Mouse (Mus musculus): Measurements from ENCODE around the gene Actn4. TPM values are rescaled to one million over a fixed set of nuclear protein-coding genes. Genes with fewer than 3 reads are reported as not detected.

Gene Actn4
- total and polyA plus RNA-seq, 3 experiments = 60.5 to 267 TPM; not detected in 1

DNA sequence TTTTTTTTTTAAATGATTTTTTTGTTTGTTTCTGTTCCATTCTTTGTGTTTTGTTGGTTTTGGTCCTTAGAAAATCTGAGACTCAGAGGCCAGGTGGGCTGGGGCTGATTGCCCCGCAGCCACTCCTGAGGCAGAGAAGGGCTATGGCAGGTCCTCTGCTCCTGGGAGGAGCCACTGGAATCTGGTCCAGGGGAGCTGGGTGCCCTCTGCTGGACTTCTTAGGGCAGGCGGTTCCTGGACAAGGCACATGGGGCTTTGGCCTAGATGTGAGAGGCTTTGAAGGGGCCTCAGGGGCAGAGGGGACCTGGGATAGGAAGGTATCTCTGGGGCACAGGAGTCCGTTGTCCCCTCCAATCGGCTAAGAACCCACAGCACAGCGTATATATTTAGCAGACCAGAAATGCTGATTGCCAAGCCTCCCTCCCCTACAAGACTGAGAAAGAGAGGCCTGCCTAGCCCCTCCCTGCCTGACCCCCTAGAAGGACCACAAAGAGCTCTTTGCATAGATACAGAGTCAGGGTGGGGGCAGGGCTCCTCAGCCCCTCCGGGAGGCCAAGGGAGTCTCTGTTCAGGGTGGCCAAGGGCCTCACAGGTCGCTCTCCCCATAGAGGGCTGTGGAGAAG, 68.4 kb downstream of the Actn4 start:
- Histone ChIP-seq H3K9ac (ENCODE audit: control insufficient read depth, low read depth, low read length, poor library complexity, severe bottlenecking) (no peak overlapping the region), H3K4me1 (ENCODE audit: control insufficient read depth in 1 of 2, insufficient read depth in 2 of 2, low read length in 2 of 2) (no peaks in the 10 kb centered on the region), H3K79me2 (ENCODE audit: control insufficient read depth, insufficient read depth, low read length, poor library complexity) (no peaks in the 10 kb centered on the region), H3K36me3 (ENCODE audit: control insufficient read depth in 1 of 2, insufficient read depth in 2 of 2, low read length in 2 of 2) (peaks cover 0 to 7% of the 10 kb centered on the region in 2 experiments; a peak in 1 of 4 replicates), H3K9me3 (replicated peaks; ENCODE audit: insufficient read depth, low read length) (no peaks in the 10 kb centered on the region), H3K27me3 (ENCODE audit: control insufficient read depth in 1 of 2, insufficient read depth in 2 of 2, low read length in 2 of 2) (no peaks in the 10 kb centered on the region), H3K4me3 (ENCODE audit: control insufficient read depth in 1 of 2, insufficient read depth in 1 of 2, low read depth in 2 of 2, low read length in 2 of 2) (no peak overlapping the region), H3K27ac (ENCODE audit: control insufficient read depth, low read depth, low read length) (no peak overlapping the region)
- DNase-seq (ENCODE audit: low read depth, low spot score) = peak; percentile 52
- TF ChIP-seq CTCF (IDR thresholded peaks at IDR 0.05 in 2 of 3, conservative IDR thresholded peaks at IDR 0.05 in 1 of 3; ENCODE audit: control insufficient read depth in 1 of 3, insufficient read depth in 1 of 3, low read depth in 2 of 3, low read length in 3 of 3, poor library complexity in 1 of 3, severe bottlenecking in 1 of 3) = peak; percentile 17 to 72 (median 69); a peak in 5 of 6 replicates
- TF ChIP-seq MAZ (IDR thresholded peaks at IDR 0.05; ENCODE audit: low read depth, low read length) = no peak
- TF ChIP-seq ETS1 (IDR thresholded peaks at IDR 0.05; ENCODE audit: low read depth, low read length) = no peak
- TF ChIP-seq EP300 (IDR thresholded peaks at IDR 0.05; ENCODE audit: low read depth in 1 of 2, low read length in 2 of 2) = no peak
- no peak for TF ChIP-seq POLR2A (IDR thresholded peaks at IDR 0.05; ENCODE audit: control insufficient read depth in 1 of 2, insufficient read depth in 1 of 2, low read depth in 1 of 2, low read length in 2 of 2, poor library complexity in 1 of 2)
- TF ChIP-seq TAL1 (IDR thresholded peaks at IDR 0.05; ENCODE audit: low read length) = no peak
- peak; percentile 50 for TF ChIP-seq ZC3H11A (IDR thresholded peaks at IDR 0.05; ENCODE audit: low read depth, low read length)
- peak; percentile 73 for TF ChIP-seq SMC3 (IDR thresholded peaks at IDR 0.05; ENCODE audit: low read depth, low read length)
- no peak for TF ChIP-seq NELFE (IDR thresholded peaks at IDR 0.05; ENCODE audit: low read depth, low read length)
- TF ChIP-seq SIN3A (IDR thresholded peaks at IDR 0.05; ENCODE audit: low read length) = no peak
- no peak for TF ChIP-seq POLR2AphosphoS2 (IDR thresholded peaks at IDR 0.05; ENCODE audit: low read length)
- TF ChIP-seq RAD21 (IDR thresholded peaks at IDR 0.05; ENCODE audit: low read depth, low read length) = peak; percentile 54
- TF ChIP-seq USF2 (IDR thresholded peaks at IDR 0.05; ENCODE audit: borderline replicate concordance in 1 of 2, insufficient read depth in 1 of 2, low read depth in 1 of 2, low read length in 2 of 2) = no peak

DNA sequence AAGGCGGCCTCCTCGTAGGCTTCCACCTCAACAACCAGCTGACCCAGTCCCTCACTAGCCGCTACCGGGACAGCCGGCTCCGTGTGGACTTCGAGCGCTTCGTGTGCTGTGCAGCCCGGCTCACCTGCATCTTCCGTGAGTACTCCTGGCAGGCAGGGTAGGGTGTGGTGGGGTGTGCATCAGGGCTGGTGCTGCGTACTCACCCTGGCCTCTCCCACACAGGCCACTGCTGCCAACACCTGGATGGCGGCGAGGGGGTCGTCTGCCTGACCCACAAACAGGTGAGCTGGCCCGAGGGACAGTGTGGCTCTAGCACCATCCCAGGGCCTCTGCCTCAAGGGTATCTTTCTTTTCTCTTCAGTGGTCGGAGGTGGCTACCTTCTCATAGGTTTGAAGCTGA, 69.5 kb downstream of the Actn4 start:
- Histone ChIP-seq H3K9me3 (replicated peaks; ENCODE audit: insufficient read depth, low read length) (no peaks in the 10 kb centered on the region), H3K4me1 (ENCODE audit: control insufficient read depth in 1 of 2, insufficient read depth in 2 of 2, low read length in 2 of 2) (no peaks in the 10 kb centered on the region), H3K9ac (ENCODE audit: control insufficient read depth, low read depth, low read length, poor library complexity, severe bottlenecking) (no peak overlapping the region), H3K4me3 (ENCODE audit: control insufficient read depth in 1 of 2, insufficient read depth in 1 of 2, low read depth in 2 of 2, low read length in 2 of 2) (no peak overlapping the region), H3K27me3 (ENCODE audit: control insufficient read depth in 1 of 2, insufficient read depth in 2 of 2, low read length in 2 of 2) (no peaks in the 10 kb centered on the region), H3K36me3 (ENCODE audit: control insufficient read depth in 1 of 2, insufficient read depth in 2 of 2, low read length in 2 of 2) (peaks cover 0 to 5% of the 10 kb centered on the region in 2 experiments; a peak in 1 of 4 replicates), H3K27ac (ENCODE audit: control insufficient read depth, low read depth, low read length) (no peak overlapping the region), H3K79me2 (ENCODE audit: control insufficient read depth, insufficient read depth, low read length, poor library complexity) (no peaks in the 10 kb centered on the region)
- TF ChIP-seq MAX (IDR thresholded peaks at IDR 0.05; ENCODE audit: low read length) = no peak
- TF ChIP-seq CTCF (IDR thresholded peaks at IDR 0.05 in 2 of 3, conservative IDR thresholded peaks at IDR 0.05 in 1 of 3; ENCODE audit: control insufficient read depth in 1 of 3, insufficient read depth in 1 of 3, low read depth in 2 of 3, low read length in 3 of 3, poor library complexity in 1 of 3, severe bottlenecking in 1 of 3) = no peak
- no peak for TF ChIP-seq POLR2AphosphoS2 (IDR thresholded peaks at IDR 0.05; ENCODE audit: low read length)
- TF ChIP-seq TCF12 (IDR thresholded peaks at IDR 0.05; ENCODE audit: low read depth, low read length) = no peak
- TF ChIP-seq E2F4 (IDR thresholded peaks at IDR 0.05; ENCODE audit: borderline replicate concordance, low read depth, low read length) = no peak
- no peak for TF ChIP-seq MXI1 (IDR thresholded peaks at IDR 0.05; ENCODE audit: low read depth, low read length)
- TF ChIP-seq USF2 (IDR thresholded peaks at IDR 0.05; ENCODE audit: borderline replicate concordance in 1 of 2, insufficient read depth in 1 of 2, low read depth in 1 of 2, low read length in 2 of 2) = no peak
- no peak for TF ChIP-seq JUND (IDR thresholded peaks at IDR 0.05; ENCODE audit: low read depth, low read length)
- TF ChIP-seq MAZ (IDR thresholded peaks at IDR 0.05; ENCODE audit: low read depth, low read length) = no peak
- DNase-seq (ENCODE audit: low read depth, low spot score) = no peak

Measured in MEL (cell line).